7 mouse cellular contexts compared by ENCODE assay signal in genomic region chr8:104022691-104023509, GRCm38 (mm10).
DNase-seq lines count a peak whose midpoint lies in the region; ATAC-seq lines count a peak whose summit lies in the region.

No protein-coding gene starts in this region.

- WGBS in limb, embryonic 12.5 days, result 8% methylated on average over 9 of the region's 9 CpGs

- H3K27me3 ChIP-seq in limb, embryonic 12.5 days, result no peaks in the 10 kb centered on the region

- H3K27ac ChIP-seq in limb, embryonic 12.5 days, result peak overlapping the region; percentile 88

- DNase-seq in NIH3T3 (ENCODE audit: low read depth), result peak; percentile 95
- peak; percentile 48 for DNase-seq in embryo, embryonic 11.5 days (ENCODE audit: low read depth, low spot score)
- DNase-seq in heart, adult 9 months (ENCODE audit: low spot score in 2 of 2), result peak; percentile 49 to 59
- DNase-seq in spleen, adult 18-20 months, result no peak
- no peak for DNase-seq in cerebellum, postnatal 14 days

- ATAC-seq in limb, embryonic 12.5 days (ENCODE audit: insufficient number of reproducible peaks, insufficient read depth, low FRiP score, low TSS enrichment, low read depth), result peak; percentile 93
- ATAC-seq in cerebellum, adult (ENCODE audit: insufficient number of reproducible peaks, low FRiP score, low TSS enrichment), result no peak

- H3K36me3 ChIP-seq in limb, embryonic 12.5 days, result no peaks in the 10 kb centered on the region

- H3K9me3 ChIP-seq in limb, embryonic 12.5 days, result no peaks in the 10 kb centered on the region

- no peak overlapping the region for H3K4me2 ChIP-seq in limb, embryonic 12.5 days

- no peak overlapping the region for H3K4me3 ChIP-seq in limb, embryonic 12.5 days (replicated peaks)

- H3K4me1 ChIP-seq in limb, embryonic 12.5 days (replicated peaks), result peaks cover 40% of the 10 kb centered on the region

- H3K9ac ChIP-seq in limb, embryonic 12.5 days (replicated peaks), result no peak overlapping the region

Comparison
In these comparisons a context has a peak if more than half of its experiments do, and no peak if none do; other contexts are left out.
1. DNase-seq: peak in NIH3T3 (single experiment), embryo, embryonic 11.5 days (single experiment) and heart, adult 9 months (2 of 2); none in spleen, adult 18-20 months (0 of 2) and cerebellum, postnatal 14 days (0 of 2).